Mouse (Mus musculus): ENCODE data around the gene Hoxd1.

Hoxd1 gene

GRCm38 (mm10) chr2:74762522-74763244 lies at the start of gene Hoxd1:
Gene Hoxd1 (plus strand): TSS chr2:74762980.
- DNase-seq, result peak in 1 of 2 experiments; percentile 12

- no peak for DNase-seq
Observed at GRCm38 (mm10) chr2:74713239-74714150, 49.3 kb upstream of the Hoxd1 start.

- DNase-seq, result no peak
Observed at GRCm38 (mm10) chr2:74714156-74714789, 48.5 kb upstream of the Hoxd1 start.

- no peak for DNase-seq
Observed at GRCm38 (mm10) chr2:74714881-74715280, 47.9 kb upstream of the Hoxd1 start.

GRCm38 (mm10) chr2:74715504-74716241 lies 47.1 kb upstream of the Hoxd1 start:
- DNase-seq, result peak; percentile 66 to 77

GRCm38 (mm10) chr2:74720384-74720783 lies 42.4 kb upstream of the Hoxd1 start:
- no peak for DNase-seq

- no peak for DNase-seq
Observed at GRCm38 (mm10) chr2:74720955-74721491, 41.8 kb upstream of the Hoxd1 start.

- no peak for DNase-seq
Observed at GRCm38 (mm10) chr2:74721882-74722281, 40.9 kb upstream of the Hoxd1 start.

- DNase-seq, result no peak
Observed at GRCm38 (mm10) chr2:74722949-74723348, 39.8 kb upstream of the Hoxd1 start.

- DNase-seq, result no peak
Observed at GRCm38 (mm10) chr2:74724244-74725015, 38.4 kb upstream of the Hoxd1 start.

- DNase-seq, result no peak
Observed at GRCm38 (mm10) chr2:74725171-74725570, 37.6 kb upstream of the Hoxd1 start.

- DNase-seq, result no peak
Observed at GRCm38 (mm10) chr2:74726551-74726950, 36.2 kb upstream of the Hoxd1 start, which contains the start of gene Gm28230. Gene Gm28230 (plus strand): TSS chr2:74726728.

GRCm38 (mm10) chr2:74726973-74727639 lies 35.7 kb upstream of the Hoxd1 start:
- no peak for DNase-seq

GRCm38 (mm10) chr2:74727640-74728302 lies 35.0 kb upstream of the Hoxd1 start:
- no peak for DNase-seq

GRCm38 (mm10) chr2:74728303-74728680 lies 34.5 kb upstream of the Hoxd1 start:
- no peak for DNase-seq

GRCm38 (mm10) chr2:74730331-74730730 lies 32.4 kb upstream of the Hoxd1 start:
- no peak for DNase-seq

GRCm38 (mm10) chr2:74731055-74731454 lies 31.7 kb upstream of the Hoxd1 start:
- DNase-seq, result no peak

GRCm38 (mm10) chr2:74731799-74732512 lies 30.8 kb upstream of the Hoxd1 start:
- DNase-seq, result no peak

- no peak for DNase-seq
Observed at GRCm38 (mm10) chr2:74732513-74733316, 30.1 kb upstream of the Hoxd1 start.

Measured in lung, adult 18-20 months (tissue).